Mouse (Mus musculus) adrenal gland, postnatal 25 days (tissue): Measurements from ENCODE around the gene Slc6a19. TPM values are rescaled to one million over a fixed set of nuclear protein-coding genes. Genes with fewer than 3 reads are reported as not detected.
"Not testable (repeated sequence)": the region's sequence is repeated elsewhere in the genome, so short reads cannot be mapped to it uniquely, and the experiment has no call there.

ENCODE experiments used
- DNase-seq: peaks from one replicate; pipeline ENCODE4 v3.0.0; 2021; ENCODE audit warnings: mixed read lengths
- total RNA-seq: library from RNA; stranded (reverse); gene quantifications from 2 replicates; pipeline ENCODE4 v1.2.3, GENCODE M21; 2021

Gene Slc6a19
- total RNA-seq, 1 experiment from 2014 or later: 0.36 TPM

DNA sequence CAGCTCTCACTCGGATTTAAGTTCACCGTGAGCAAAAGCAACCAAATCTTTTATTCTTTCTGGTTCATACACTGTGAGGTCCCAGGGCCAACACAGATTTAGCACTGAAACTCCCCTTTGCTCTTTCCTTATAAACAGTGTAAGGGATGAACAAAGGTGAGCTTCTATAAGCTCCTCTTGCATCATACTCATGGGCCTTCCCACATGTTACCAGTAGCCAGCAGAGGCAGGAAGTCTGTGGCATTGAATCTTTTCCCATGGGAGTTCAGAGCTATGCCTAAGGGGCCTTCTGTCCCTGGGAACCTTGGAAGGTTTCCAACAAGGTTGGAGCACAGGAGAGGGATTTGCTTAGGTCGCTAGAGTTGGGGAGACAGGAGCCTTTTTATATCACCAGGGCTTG is 7.6 kb upstream of the Slc6a19 start:
- DNase-seq: no peak

- no peak for DNase-seq
Measured at GRCm38 (mm10) chr13:73711803-73712202, 7.1 kb upstream of the Slc6a19 start.

GRCm38 (mm10) chr13:73711221-73711620 is 6.6 kb upstream of the Slc6a19 start:
- no peak for DNase-seq

GRCm38 (mm10) chr13:73709491-73709890 is 4.8 kb upstream of the Slc6a19 start:
- DNase-seq: no peak

DNA sequence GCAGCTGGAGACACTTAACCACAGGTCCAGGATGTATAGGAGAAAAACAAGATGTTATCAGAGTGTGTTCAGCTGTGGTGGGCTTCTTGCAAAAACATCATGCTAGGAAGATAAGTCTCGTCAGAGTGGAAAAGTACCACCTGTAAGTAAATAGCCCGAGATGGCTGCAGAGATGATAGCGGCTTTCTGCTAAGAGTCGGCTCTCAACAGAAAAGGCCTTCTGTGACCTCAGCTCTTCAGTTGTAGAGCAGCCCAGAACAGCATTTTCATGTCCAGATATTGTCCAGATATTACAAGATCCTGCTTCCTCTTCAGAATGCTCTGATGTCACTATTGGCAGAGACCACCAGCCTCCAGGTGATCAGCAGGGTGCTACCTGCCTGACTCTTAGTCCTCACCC is 1.2 kb downstream of the Slc6a19 start:
- not testable (repeated sequence) for DNase-seq

DNA sequence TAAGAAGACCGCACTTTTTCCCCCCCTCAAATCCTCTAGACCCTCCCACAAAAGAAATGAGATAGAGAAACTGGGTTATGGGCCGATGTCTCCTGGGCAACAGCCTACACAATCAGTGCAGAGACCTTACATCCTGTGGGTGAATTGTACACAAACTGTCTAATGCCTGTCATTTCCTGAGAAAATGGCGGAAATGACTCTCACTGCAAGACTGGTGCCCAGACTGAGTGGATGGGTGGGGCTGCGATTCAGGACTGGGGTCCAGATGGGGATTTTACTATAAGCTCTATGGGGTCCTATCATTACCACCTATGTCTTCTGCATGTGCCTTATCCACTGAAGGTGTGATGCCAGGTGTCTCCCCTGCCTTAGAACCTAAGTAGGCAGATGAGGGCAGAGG is 1.9 kb downstream of the Slc6a19 start:
- no peak for DNase-seq

DNA sequence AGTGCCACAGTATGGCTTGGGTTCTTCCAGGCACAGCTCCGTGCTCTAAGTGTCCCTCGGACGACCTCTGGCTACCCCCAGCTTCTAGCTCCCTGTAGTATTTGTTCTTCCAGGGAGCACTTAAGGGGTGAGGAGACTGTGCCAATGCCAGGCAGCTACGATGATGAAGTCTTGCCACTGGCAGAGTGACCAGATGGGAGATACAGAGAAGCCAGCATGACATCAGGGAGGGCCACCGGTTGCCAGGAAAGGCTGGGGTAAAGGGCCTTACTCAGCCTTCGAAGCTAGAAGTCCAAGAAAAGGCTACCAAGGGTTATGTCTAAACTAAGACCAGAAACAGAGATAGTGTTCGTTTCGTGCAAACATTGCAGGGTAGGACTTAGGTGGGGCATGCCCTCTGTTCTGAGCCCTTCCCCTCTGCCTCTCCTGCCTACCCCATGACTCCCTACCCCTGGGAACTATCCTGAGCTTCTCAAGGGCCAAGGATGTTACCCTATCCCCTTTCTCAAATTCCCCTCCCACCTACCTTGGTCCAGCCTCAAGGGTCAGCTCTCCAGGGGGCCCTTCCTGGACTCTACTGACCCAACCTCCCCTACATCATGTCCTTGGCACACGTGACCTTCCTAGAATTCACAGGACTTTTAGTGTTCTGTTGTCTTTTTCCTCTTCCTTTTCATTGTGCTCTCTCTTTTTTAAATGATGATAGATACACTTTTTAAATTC is 3.3 kb downstream of the Slc6a19 start:
- no peak for DNase-seq

DNA sequence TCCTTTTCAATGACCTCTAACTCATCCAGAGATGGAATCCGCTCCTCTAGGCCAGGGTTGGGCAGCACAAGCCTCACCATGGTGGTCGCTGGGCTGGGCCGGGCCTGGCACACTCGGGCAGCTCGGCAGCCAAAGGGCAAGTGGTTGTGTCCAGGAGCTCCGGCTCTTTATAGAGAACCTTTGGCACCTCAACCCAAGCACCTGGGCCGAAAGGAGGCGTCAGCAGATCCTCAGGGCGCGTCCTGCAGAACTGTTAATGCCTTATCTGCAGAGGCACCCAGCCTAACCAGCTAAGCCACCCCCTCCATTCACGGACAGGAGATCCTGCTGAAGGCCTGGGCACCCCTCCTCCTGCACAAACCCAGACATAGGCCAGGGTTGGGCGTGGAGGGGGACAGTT is 4.1 kb downstream of the Slc6a19 start:
- DNase-seq: no peak

DNA sequence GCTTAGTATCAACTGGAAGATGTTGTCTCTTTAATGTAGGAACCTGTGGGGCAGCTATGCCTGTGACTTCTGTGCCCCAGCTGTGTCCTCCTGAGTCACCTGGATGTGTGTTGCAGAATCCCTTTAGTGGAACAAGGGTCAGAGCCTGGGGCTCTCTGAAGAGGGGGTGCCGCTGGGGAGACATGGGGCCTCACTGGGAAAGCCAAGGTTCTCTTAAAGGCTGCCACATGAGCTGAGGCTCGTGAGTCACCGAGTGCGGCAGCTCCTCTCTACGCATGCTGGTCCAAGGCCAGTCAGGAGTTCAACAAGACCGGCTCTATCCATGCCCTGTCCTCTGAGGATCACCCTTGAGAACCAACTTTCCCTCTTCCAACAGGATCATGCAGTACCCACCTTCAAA is 5.0 kb downstream of the Slc6a19 start:
- DNase-seq: no peak

DNA sequence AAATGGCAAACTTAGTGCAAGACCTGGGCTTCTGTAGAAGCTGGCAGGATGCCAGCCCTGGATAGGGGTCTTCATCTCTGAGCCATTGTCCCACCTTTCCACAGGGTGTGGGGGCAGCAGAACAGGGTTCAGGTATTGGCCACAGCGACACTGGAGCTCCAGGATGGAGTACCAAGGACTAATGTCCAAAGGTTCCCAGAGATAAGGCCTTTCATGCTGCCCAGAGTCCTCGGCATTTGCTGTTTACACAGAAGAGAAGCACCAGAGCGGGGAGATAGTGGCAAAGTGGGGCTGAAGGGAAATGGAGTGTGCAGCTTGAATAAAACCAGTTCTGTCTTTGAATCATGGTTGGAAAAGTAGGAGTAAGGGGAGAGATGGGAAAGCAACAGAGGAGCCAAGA is 8.1 kb downstream of the Slc6a19 start:
- no peak for DNase-seq

GRCm38 (mm10) chr13:73694972-73695371 is 9.7 kb downstream of the Slc6a19 start:
- DNase-seq: no peak

DNA sequence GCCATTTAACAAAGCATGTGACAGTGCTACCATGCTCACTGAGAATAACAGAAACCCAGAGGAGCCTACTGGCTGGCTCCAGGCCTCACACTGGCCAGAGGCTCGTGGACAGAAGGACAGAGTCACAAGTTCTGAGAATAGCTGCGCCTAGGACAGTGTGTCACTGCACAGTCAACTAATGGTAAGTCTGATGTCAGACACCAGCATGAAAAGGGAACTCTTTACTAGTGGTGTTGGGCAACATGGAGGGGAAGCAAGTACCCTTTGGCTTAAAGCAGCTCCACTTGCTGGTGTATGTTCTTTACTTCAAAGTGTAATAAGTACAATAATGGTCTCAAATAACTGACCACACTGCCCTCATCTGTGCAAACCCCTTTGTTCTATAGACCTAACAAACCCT is 11.3 kb downstream of the Slc6a19 start:
- no peak for DNase-seq

- DNase-seq: peak; percentile 77
Measured at GRCm38 (mm10) chr13:73692249-73692868, 12.3 kb downstream of the Slc6a19 start.

DNA sequence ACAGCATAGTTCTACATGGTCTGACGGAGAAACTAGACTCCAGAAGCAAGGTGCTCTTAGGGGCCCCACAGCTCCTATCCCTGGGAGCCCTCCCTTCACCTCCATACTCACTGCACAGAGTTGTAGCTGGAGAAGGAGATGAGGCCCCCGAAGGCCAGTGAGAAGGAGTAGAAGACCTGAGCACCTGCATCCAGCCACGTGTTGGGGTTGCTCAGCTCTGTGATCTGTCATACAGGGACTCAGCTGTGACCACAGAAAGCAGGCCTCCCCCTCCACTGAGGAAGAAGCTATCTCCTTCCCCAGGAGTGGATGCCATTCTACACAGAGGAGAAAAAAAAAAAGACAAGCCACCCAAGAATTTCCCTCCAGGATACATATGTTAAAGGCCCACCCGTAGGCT is 15.7 kb downstream of the Slc6a19 start:
- no peak for DNase-seq

DNA sequence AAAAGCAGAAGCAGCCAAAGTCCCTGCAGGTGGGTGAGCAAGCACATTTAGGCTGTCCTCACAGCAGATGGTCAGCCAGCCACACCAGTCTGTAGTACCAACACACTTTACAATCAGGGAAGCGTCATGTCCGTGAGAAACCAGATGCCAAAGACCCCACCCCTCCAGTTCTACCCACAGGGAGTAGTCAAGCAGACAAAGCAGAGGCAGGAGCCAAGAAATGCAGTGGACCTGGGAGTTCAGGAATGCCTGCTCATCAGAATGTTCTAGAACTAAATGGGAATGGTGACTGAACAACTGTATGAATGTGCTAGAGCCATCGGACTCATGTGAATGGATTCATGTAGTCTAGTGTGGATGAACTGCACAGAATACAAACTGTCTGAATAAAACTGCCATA is 17.1 kb downstream of the Slc6a19 start:
- DNase-seq: no peak

GRCm38 (mm10) chr13:73685502-73685901 is 19.2 kb downstream of the Slc6a19 start:
- DNase-seq: no peak

DNA sequence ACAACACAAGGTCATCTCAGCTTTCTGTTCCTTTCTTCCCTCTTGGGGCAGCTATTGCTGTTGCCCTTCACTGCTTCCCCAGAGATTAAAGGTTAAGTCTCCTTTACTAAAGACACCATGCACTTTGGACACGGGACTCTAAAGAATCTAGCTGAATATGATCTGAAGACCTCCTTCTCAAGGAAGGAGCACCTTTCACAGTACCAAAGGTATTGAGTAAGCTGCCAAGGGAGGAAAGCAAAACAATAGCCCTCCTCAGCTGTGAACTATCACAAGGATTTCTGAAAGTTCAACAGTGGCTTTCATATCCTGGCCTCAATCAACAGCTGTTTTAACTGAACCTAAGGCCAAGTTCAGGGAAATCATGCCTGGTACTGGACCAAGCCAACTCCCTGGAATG is 20.3 kb downstream of the Slc6a19 start:
- no peak for DNase-seq

- DNase-seq: peak; percentile 23
Measured at GRCm38 (mm10) chr13:73683682-73684081, 21.0 kb downstream of the Slc6a19 start.

DNA sequence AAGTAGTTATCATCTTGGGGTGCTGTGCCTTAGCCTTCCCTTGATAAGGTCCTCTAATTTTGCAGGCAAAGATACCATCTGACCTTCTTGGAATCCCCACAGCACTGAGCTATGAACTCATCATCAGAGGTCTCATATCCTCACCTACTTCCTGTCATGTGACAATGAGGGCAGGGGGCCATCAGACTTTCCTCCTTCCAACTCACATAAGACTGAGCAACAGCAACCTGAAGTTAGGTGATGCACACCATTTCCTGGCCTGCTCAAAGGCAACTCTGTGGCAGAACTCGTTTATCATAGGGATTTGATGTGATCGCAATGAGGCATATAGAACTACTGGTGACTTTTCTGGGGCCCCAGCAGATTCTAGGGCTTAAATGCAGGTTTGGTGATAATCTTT is 22.4 kb downstream of the Slc6a19 start:
- no peak for DNase-seq

DNA sequence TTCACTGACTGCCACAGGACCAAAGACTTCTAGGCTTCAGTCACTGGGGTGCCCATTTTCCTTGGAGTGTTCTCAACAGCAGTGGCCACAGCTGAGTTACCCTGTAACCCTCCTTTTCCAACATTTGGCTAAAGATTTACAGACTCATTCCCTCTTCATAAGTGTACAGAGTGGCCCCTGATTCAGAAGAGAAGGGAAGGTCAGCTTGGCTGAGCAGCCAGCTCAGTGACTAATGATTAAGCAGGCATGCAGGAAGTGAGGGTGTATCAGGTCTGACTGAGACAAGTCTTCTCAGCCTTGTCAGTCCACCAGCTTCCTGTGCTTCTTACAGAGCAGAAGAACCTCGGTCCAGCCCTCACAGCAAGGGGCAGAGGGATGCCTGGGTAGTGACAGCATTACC is 24.3 kb downstream of the Slc6a19 start:
- no peak for DNase-seq

DNA sequence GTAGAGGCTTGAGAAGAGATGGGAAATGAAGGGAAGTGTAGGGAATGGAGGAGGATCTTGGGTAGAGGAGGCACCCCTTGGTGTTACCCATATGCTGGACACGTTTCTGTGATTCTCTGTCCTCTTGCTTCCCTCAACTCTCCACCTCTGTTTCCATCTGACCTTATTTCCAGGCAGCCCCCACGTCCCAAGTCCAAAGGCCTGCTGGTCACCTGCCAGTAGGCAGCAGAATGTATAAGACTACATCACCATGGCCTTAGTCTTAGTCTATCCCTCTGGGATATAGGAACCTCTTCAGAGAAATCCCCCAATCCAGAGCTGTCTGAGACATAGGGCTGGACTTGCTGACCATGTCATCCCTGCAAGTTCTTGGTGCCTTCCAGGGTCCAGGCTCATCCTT is 25.4 kb downstream of the Slc6a19 start:
- no peak for DNase-seq

GRCm38 (mm10) chr13:73677853-73678252 is 26.8 kb downstream of the Slc6a19 start, which contains the start of gene Slc6a18:
Slc6a18 (minus strand) TSS chr13:73678023.
- DNase-seq: no peak

GRCm38 (mm10) chr13:73675161-73675560 is 29.5 kb downstream of the Slc6a19 start:
- DNase-seq: no peak

GRCm38 (mm10) chr13:73660163-73660695 is 44.4 kb downstream of the Slc6a19 start:
- DNase-seq: no peak
